Mouse (Mus musculus) kidney, postnatal 0 days (tissue): ENCODE measurements around the gene Pyroxd2. TPM values are rescaled to one million over a fixed set of nuclear protein-coding genes. Genes with fewer than 3 reads are reported as not detected.

ENCODE experiments used
- ATAC-seq: fragments of 200-750 bp; cut with Nextera tagmentation; replicated peaks from 2 replicates; pipeline ENCODE4 v1.8.0; 2017; ENCODE audit warnings: low read depth, moderate number of reproducible peaks, moderate TSS enrichment, moderate library complexity; ENCODE audit not compliant: low FRiP score
- DNase-seq: peaks from one replicate; pipeline ENCODE4 v3.0.0-alpha.2; 2016; ENCODE audit warnings: low spot score
- H3K27ac ChIP-seq: fragments of 300-500 bp; sonication (generic); 2 replicates; pipeline ENCODE4 v1.5.1; 2014; ENCODE audit warnings: mild to moderate bottlenecking
- H3K27me3 ChIP-seq: fragments of 300-500 bp; sonication (generic); 2 replicates; pipeline ENCODE4 v1.6.1; 2014; ENCODE audit warnings: low read length, mixed read lengths; ENCODE audit not compliant: insufficient read depth
- H3K36me3 ChIP-seq: fragments of 300-500 bp; sonication (generic); 2 replicates; pipeline ENCODE4 v1.6.1; 2014; ENCODE audit warnings: low read length, mixed read lengths; ENCODE audit not compliant: insufficient read depth
- H3K4me1 ChIP-seq: fragments of 300-500 bp; sonication (generic); replicated peaks from 2 replicates; pipeline ENCODE4 v1.6.1; 2014; ENCODE audit warnings: antibody characterized with exemption, low read length, mixed read lengths; ENCODE audit not compliant: insufficient read depth
- H3K4me2 ChIP-seq: fragments of 300-500 bp; sonication (generic); 2 replicates; pipeline ENCODE4 v1.6.1; 2014; ENCODE audit warnings: mild to moderate bottlenecking, low read length, moderate library complexity, mixed read lengths
- H3K4me3 ChIP-seq: fragments of 300-500 bp; sonication (generic); replicated peaks from 2 replicates; pipeline ENCODE4 v1.5.1; 2014; ENCODE audit warnings: low read depth, low read length
- H3K9ac ChIP-seq: fragments of 300-500 bp; sonication (generic); 2 replicates; pipeline ENCODE4 v1.6.1; 2014; ENCODE audit warnings: low read depth, low read length
- H3K9me3 ChIP-seq: fragments of 300-500 bp; sonication (generic); replicated peaks from 2 replicates; pipeline ENCODE4 v1.6.1; 2016; ENCODE audit warnings: low read length, inconsistent platforms, mixed read lengths
- CTCF ChIP-seq: IDR thresholded peaks from 2 replicates; pipeline ENCODE4 v1.5.1; 2016; ENCODE audit warnings: antibody characterized with exemption, low read depth, mild to moderate bottlenecking, moderate library complexity
- WGBS: fragments of 180-500 bp; shearing (Covaris S2); extraction: QIAGEN DNeasy Blood & Tissue Kit; methylation state at CpG from one replicate; pipeline ENCODE4 v1.1.7; 2014; 5-methylcytosine and 5-hydroxymethylcytosine counted together
- polyA plus RNA-seq: library from polyadenylated mRNA; unstranded; fragments of >200 nt; fragmentation: Nextera tagmentation; extraction: Ambion mirVana; gene quantifications from 2 replicates; pipeline ENCODE4 v1.2.1, GENCODE M21; 2015

The Pyroxd2 gene
- polyA plus RNA-seq, 1 experiment from 2014 or later = 11.0 TPM

- no peak overlapping the region for H3K9ac ChIP-seq
- no peak overlapping the region for H3K4me2 ChIP-seq
- no peak for ATAC-seq
- no peaks in the 10 kb centered on the region for H3K36me3 ChIP-seq
- 70% methylated on average over 7 of the region's 7 CpGs for WGBS
- H3K9me3 ChIP-seq = no peaks in the 10 kb centered on the region
- H3K4me3 ChIP-seq = no peak overlapping the region
- no peak for DNase-seq
- H3K27ac ChIP-seq = no peak overlapping the region
- H3K27me3 ChIP-seq = no peaks in the 10 kb centered on the region
- no peak for TF ChIP-seq CTCF
- no peaks in the 10 kb centered on the region for H3K4me1 ChIP-seq
Observed at GRCm38 (mm10) chr19:42716507-42716906, 36.1 kb downstream of the Pyroxd2 start.

- no peak overlapping the region for H3K4me3 ChIP-seq
- WGBS = 88% methylated on average over 9 of the region's 9 CpGs
- H3K27me3 ChIP-seq = no peaks in the 10 kb centered on the region
- H3K9me3 ChIP-seq = no peaks in the 10 kb centered on the region
- no peak overlapping the region for H3K9ac ChIP-seq
- H3K27ac ChIP-seq = no peak overlapping the region
- H3K4me2 ChIP-seq = no peak overlapping the region
- TF ChIP-seq CTCF = no peak
- no peaks in the 10 kb centered on the region for H3K36me3 ChIP-seq
- ATAC-seq (no peak), DNase-seq (no peak)
- H3K4me1 ChIP-seq = no peaks in the 10 kb centered on the region
Observed at GRCm38 (mm10) chr19:42713770-42714169, 38.8 kb downstream of the Pyroxd2 start.

GRCm38 (mm10) chr19:42699426-42699825 lies 53.1 kb downstream of the Pyroxd2 start:
- TF ChIP-seq CTCF = no peak

DNA sequence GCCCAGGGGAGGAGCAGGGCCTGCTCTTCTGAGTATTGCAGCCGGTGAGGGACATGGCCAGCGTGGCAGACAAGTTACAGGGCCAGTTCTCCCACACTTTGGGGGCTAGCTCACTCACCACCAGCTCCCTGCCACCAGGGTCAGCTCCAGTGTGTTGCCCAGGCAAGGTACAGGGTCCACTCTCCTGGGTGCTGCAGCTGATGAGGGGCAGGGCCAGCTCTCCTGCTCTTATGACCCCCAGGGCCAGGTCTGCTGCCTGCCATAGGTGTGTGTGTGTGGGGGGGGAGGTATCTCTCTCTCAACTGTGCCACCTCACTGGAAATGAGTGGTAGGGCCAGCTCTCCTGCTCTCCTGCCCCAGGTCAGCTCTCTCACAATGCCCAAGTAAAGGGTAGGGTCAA lies 54.0 kb downstream of the Pyroxd2 start:
- 75% methylated on average over 2 of the region's 2 CpGs for WGBS
- Histone ChIP-seq H3K27me3 (no peaks in the 10 kb centered on the region), H3K36me3 (no peaks in the 10 kb centered on the region), H3K27ac (no peak overlapping the region), H3K9ac (no peak overlapping the region), H3K4me3 (no peak overlapping the region), H3K4me1 (no peaks in the 10 kb centered on the region), H3K4me2 (no peak overlapping the region), H3K9me3 (no peaks in the 10 kb centered on the region)
- ATAC-seq (no peak; the same call in 1 of the 2 replicates), DNase-seq (no peak)
- no peak for TF ChIP-seq CTCF

More at GRCm38 (mm10) chr19:42699426-42699825, 53.1 kb downstream of the Pyroxd2 start:
- H3K9me3 ChIP-seq = no peaks in the 10 kb centered on the region
- no peaks in the 10 kb centered on the region for H3K27me3 ChIP-seq
- DNase-seq = no peak
- no peak for ATAC-seq
- no peak overlapping the region for H3K9ac ChIP-seq
- 94% methylated on average over 7 of the region's 10 CpGs for WGBS
- H3K36me3 ChIP-seq = no peaks in the 10 kb centered on the region
- H3K27ac ChIP-seq = no peak overlapping the region
- no peaks in the 10 kb centered on the region for H3K4me1 ChIP-seq
- H3K4me3 ChIP-seq = no peak overlapping the region
- no peak overlapping the region for H3K4me2 ChIP-seq

GRCm38 (mm10) chr19:42697336-42697735 lies 55.2 kb downstream of the Pyroxd2 start:
- H3K27ac ChIP-seq = no peak overlapping the region
- TF ChIP-seq CTCF = no peak
- peak; percentile 50 for DNase-seq

DNA sequence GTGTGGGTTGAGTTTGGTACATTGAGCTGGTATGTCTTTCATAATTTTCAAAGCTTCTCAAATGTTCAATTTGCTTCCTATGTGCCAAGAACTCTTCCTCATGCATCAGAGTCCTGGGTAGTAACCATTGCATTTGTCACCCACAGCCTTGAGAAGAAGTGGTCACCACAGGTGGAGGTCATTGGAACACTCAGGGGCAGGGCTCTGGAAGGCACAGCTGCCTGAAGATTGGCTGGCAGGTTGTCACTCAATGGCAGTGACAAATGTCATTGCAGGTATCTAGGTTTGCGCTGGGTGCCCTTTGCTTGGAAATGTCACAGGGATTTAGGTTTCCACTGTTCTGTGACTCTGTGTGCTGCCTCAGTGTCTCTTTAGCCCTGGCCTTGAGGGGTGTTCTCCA lies 62.3 kb downstream of the Pyroxd2 start:
- H3K36me3 ChIP-seq = no peaks in the 10 kb centered on the region
- ATAC-seq (no peak), DNase-seq (no peak)
- H3K4me2 ChIP-seq = no peak overlapping the region
- H3K9me3 ChIP-seq = no peaks in the 10 kb centered on the region
- WGBS = 94% methylated on average over 1 of the region's 1 CpGs
- no peaks in the 10 kb centered on the region for H3K27me3 ChIP-seq
- H3K9ac ChIP-seq = no peak overlapping the region
- H3K27ac ChIP-seq = no peak overlapping the region
- no peak for TF ChIP-seq CTCF
- H3K4me1 ChIP-seq = no peaks in the 10 kb centered on the region
- H3K4me3 ChIP-seq = no peak overlapping the region

More at GRCm38 (mm10) chr19:42697336-42697735, 55.2 kb downstream of the Pyroxd2 start:
- Histone ChIP-seq H3K9ac (no peak overlapping the region), H3K4me2 (no peak overlapping the region), H3K4me3 (no peak overlapping the region), H3K4me1 (no peaks in the 10 kb centered on the region), H3K9me3 (no peaks in the 10 kb centered on the region), H3K36me3 (no peaks in the 10 kb centered on the region), H3K27me3 (no peaks in the 10 kb centered on the region)
- 31% methylated on average over 6 of the region's 6 CpGs for WGBS
- ATAC-seq = no peak

GRCm38 (mm10) chr19:42689786-42690185 lies 62.8 kb downstream of the Pyroxd2 start:
- Histone ChIP-seq H3K4me2 (no peak overlapping the region), H3K9ac (no peak overlapping the region), H3K27me3 (no peaks in the 10 kb centered on the region), H3K27ac (no peak overlapping the region), H3K36me3 (no peaks in the 10 kb centered on the region), H3K4me1 (no peaks in the 10 kb centered on the region), H3K4me3 (no peak overlapping the region), H3K9me3 (no peaks in the 10 kb centered on the region)
- no peak for TF ChIP-seq CTCF
- ATAC-seq = peak; percentile 61
- peak; percentile 27 for DNase-seq
- 48% methylated on average over 4 of the region's 4 CpGs for WGBS
